Mouse (Mus musculus) c-Kit-negative CD71-positive TER-119-positive erythroid progenitor cells, embryonic 14.5 days (primary cell): Measurements from ENCODE around the gene Olfr394.
"Not testable (repeated sequence)": the region's sequence is repeated elsewhere in the genome, so short reads cannot be mapped to it uniquely, and the experiment has no call there.

Experiments used
- DNase-seq: peaks from one replicate; pipeline ENCODE4 v3.0.0-alpha.2; 2013; ENCODE audit warnings: low read depth, low spot score

Gene Olfr394

GRCm38 (mm10) chr11:73890671-73891070 is at the start of gene Olfr394:
TSS of gene Olfr394 (minus strand) at chr11:73890771.
- DNase-seq: no peak

GRCm38 (mm10) chr11:73936377-73936776 is 45.8 kb upstream of the Olfr394 start, which contains the start of gene Olfr23:
TSS of gene Olfr23 (plus strand) at chr11:73936677.
- DNase-seq: no peak

GRCm38 (mm10) chr11:73909199-73909598 is 18.6 kb upstream of the Olfr394 start, which contains the start of gene Olfr395:
TSS of gene Olfr395 (minus strand) at chr11:73909299.
- not testable (repeated sequence) for DNase-seq

- no peak for DNase-seq
Measured at GRCm38 (mm10) chr11:73851354-73851753, 39.2 kb downstream of the Olfr394 start, which contains the start of gene Olfr393. TSS of gene Olfr393 (minus strand) at chr11:73851454.
